8 mouse cellular contexts compared by ENCODE assay signal in the genomic region with DNA sequence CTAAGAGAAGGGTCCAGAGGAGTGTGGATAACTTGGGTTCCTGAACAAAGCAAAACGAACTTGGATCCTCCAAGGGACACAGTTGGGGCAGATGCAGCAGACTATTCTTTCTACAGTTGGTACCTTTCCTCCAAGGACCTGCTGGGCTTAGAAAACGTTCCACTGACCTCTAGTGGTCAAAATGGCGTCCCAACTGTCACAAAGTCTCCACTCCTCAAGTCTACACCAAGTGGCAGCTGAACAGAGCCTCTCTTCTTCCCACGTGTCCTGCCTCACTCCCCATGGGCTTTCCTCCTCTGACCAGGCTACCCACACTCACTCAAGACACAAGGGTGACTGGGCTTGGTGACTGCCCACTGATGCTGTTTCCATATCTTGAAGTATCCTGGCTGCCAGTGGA.
DNase-seq lines count a peak whose midpoint lies in the region; ATAC-seq lines count a peak whose summit lies in the region.

No protein-coding gene starts in this region.

- H3K27me3 ChIP-seq in limb, embryonic 11.5 days (ENCODE audit: control insufficient read depth, insufficient read depth, low read length) = no peaks in the 10 kb centered on the region
- no peaks in the 10 kb centered on the region for H3K27me3 ChIP-seq in limb, embryonic 10.5 days (ENCODE audit: low read depth, poor library complexity, severe bottlenecking)
- no peaks in the 10 kb centered on the region for H3K27me3 ChIP-seq in forebrain, embryonic 13.5 days

- H3K4me3 ChIP-seq in limb, embryonic 11.5 days (ENCODE audit: low read depth, low read length) = no peak overlapping the region
- H3K4me3 ChIP-seq in limb, embryonic 10.5 days = no peak overlapping the region
- H3K4me3 ChIP-seq in forebrain, embryonic 13.5 days = no peak overlapping the region

- H3K4me1 ChIP-seq in limb, embryonic 11.5 days (ENCODE audit: control insufficient read depth, insufficient read depth, low read length) = no peaks in the 10 kb centered on the region
- H3K4me1 ChIP-seq in limb, embryonic 10.5 days = peaks cover 8% of the 10 kb centered on the region; the same call in 1 of the 2 replicates
- H3K4me1 ChIP-seq in forebrain, embryonic 13.5 days = peaks cover 16% of the 10 kb centered on the region

- no peaks in the 10 kb centered on the region for H3K9me3 ChIP-seq in limb, embryonic 11.5 days (ENCODE audit: control insufficient read depth, low read length)
- no peaks in the 10 kb centered on the region for H3K9me3 ChIP-seq in limb, embryonic 10.5 days (replicated peaks)
- H3K9me3 ChIP-seq in forebrain, embryonic 13.5 days (replicated peaks) = no peaks in the 10 kb centered on the region

- peak; percentile 53 for DNase-seq in adrenal gland, adult 2 months
- no peak for DNase-seq in adrenal gland, postnatal 4 days (ENCODE audit: low spot score in 2 of 2)
- DNase-seq in limb, embryonic 11.5 days (ENCODE audit: low spot score) = peak; percentile 64
- DNase-seq in limb, embryonic 10.5 days (ENCODE audit: low spot score) = no peak
- peak; percentile 6 to 49 for DNase-seq in kidney, postnatal 36 days
- DNase-seq in naive thymus-derived CD4-positive, alpha-beta T cell, adult 2 months (ENCODE audit: low read depth) = peak; percentile 75

- H3K27ac ChIP-seq in limb, embryonic 11.5 days (replicated peaks; ENCODE audit: low read depth, low read length) = no peak overlapping the region
- H3K27ac ChIP-seq in limb, embryonic 10.5 days = no peak overlapping the region
- H3K27ac ChIP-seq in forebrain, embryonic 13.5 days = no peak overlapping the region

- H3K4me2 ChIP-seq in limb, embryonic 11.5 days (ENCODE audit: low read depth, severe bottlenecking) = no peak overlapping the region
- H3K4me2 ChIP-seq in forebrain, embryonic 13.5 days = no peak overlapping the region

- ATAC-seq in limb, embryonic 11.5 days (ENCODE audit: insufficient number of reproducible peaks, low FRiP score, low TSS enrichment, low read depth) = 0 out of 2 replicates have a peak, but pooled peaks have one; percentile 47
- ATAC-seq in common myeloid progenitor, adult 5-6 weeks (replicated peaks; ENCODE audit: low read depth, poor library complexity, severe bottlenecking) = peak; percentile 78
- no peak for ATAC-seq in forebrain, embryonic 13.5 days

- H3K36me3 ChIP-seq in limb, embryonic 11.5 days (ENCODE audit: control insufficient read depth, insufficient read depth, low read length) = no peaks in the 10 kb centered on the region
- H3K36me3 ChIP-seq in limb, embryonic 10.5 days = no peaks in the 10 kb centered on the region
- no peaks in the 10 kb centered on the region for H3K36me3 ChIP-seq in forebrain, embryonic 13.5 days (ENCODE audit: poor library complexity, severe bottlenecking)

- H3K9ac ChIP-seq in limb, embryonic 11.5 days (ENCODE audit: low read length) = no peak overlapping the region
- H3K9ac ChIP-seq in forebrain, embryonic 13.5 days = no peak overlapping the region

- 8% methylated on average over 4 of the region's 4 CpGs for WGBS in limb, embryonic 11.5 days
- WGBS in limb, embryonic 10.5 days = 14% methylated on average over 4 of the region's 4 CpGs
- WGBS in forebrain, embryonic 13.5 days = 15% methylated on average over 4 of the region's 4 CpGs

Comparison
In these comparisons a context has a peak if more than half of its experiments do, and no peak if none do; other contexts are left out.
1. DNase-seq: peak in adrenal gland, adult 2 months (single experiment), limb, embryonic 11.5 days (single experiment), kidney, postnatal 36 days (2 of 2) and naive thymus-derived CD4-positive, alpha-beta T cell, adult 2 months (single experiment); none in adrenal gland, postnatal 4 days (0 of 2) and limb, embryonic 10.5 days (single experiment).